Mouse (Mus musculus) C2C12 (cell line): ENCODE results near the gene Gucy2g.

Experiments used
- CTCF ChIP-seq: IDR thresholded peaks from one replicate; pipeline ENCODE4 v1.5.1; 2011; ENCODE audit not compliant: control insufficient read depth, insufficient read depth, insufficient read length
- MYOD1 ChIP-seq: IDR thresholded peaks from one replicate; pipeline ENCODE4 v1.6.1; 2011; ENCODE audit warnings: low read depth; ENCODE audit not compliant: control insufficient read depth, insufficient read length
- MYOG ChIP-seq: IDR thresholded peaks from one replicate; pipeline ENCODE4 v1.6.1; 2011; ENCODE audit not compliant: control insufficient read depth, insufficient read length; ENCODE audit errors: extremely low read depth

DNA sequence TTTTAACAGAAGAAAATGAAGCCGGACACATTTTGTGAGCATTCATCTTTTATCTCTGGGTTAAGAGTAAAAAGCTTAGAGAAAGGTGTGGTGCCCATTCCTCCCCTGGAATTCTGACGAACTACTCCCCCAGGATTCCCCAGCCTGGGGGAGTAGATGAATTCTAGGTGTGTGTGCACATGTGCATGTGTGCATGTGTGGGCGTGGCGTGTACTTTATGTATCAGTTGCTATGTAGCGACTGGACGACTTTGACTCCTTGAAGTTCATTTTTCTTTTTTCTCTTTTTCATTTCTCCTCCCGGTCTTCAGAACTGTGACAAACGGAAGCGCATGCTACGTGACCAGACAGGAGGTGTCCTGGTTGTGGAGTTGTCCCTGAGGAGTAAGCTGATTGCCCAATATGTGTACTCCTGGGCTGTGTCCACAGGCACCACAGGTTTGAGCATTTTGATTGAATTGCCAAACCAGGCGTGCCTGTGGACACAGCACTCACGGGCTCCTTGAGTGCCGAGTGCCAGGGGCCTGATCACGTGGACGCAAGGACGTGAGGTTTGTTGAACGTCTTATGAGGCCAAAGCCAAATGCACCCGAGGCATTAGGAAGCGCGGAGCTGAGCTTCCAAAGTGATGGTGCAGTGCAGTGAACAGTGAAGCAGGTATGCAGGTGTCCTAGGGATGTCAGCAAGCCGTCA lies 48.6 kb downstream of the Gucy2g start:
- TF ChIP-seq CTCF (no peak), MYOD1 (no peak), MYOG (no peak)
